Mouse (Mus musculus) neural tube, embryonic 15.5 days (tissue): ENCODE measurements at regions not wholly inside any gene's neighbourhood (a gene's known extent, or its start where the extent isn't known, plus 50 kb on each side); places are given as distances from the start of the nearest gene placed in this dataset.
"Not testable (repeated sequence)": the region's sequence is repeated elsewhere in the genome, so short reads cannot be mapped to it uniquely, and the experiment has no call there.

Source experiments
- ATAC-seq: fragments of 200-750 bp; cut with Nextera tagmentation; 2 replicates; pipeline ENCODE4 v1.8.0; 2017; ENCODE audit warnings: mild to moderate bottlenecking, moderate TSS enrichment, moderate library complexity; ENCODE audit not compliant: low FRiP score
- H3K27ac ChIP-seq: fragments of 300-500 bp; sonication (generic); replicated peaks from 2 replicates; pipeline ENCODE4 v1.5.1; 2015; ENCODE audit warnings: mild to moderate bottlenecking, inconsistent platforms
- H3K27me3 ChIP-seq: fragments of 300-500 bp; sonication (generic); replicated peaks from 2 replicates; pipeline ENCODE4 v1.6.1; 2015; ENCODE audit warnings: inconsistent platforms
- H3K36me3 ChIP-seq: fragments of 300-500 bp; sonication (generic); 2 replicates; pipeline ENCODE4 v1.6.1; 2015; ENCODE audit warnings: inconsistent platforms
- H3K4me1 ChIP-seq: fragments of 300-500 bp; sonication (generic); 2 replicates; pipeline ENCODE4 v1.6.1; 2015; ENCODE audit warnings: inconsistent platforms
- H3K4me2 ChIP-seq: fragments of 300-500 bp; sonication (generic); 2 replicates; pipeline ENCODE4 v1.6.1; 2015; ENCODE audit warnings: inconsistent platforms, mild to moderate bottlenecking, moderate library complexity
- H3K4me3 ChIP-seq: fragments of 300-500 bp; sonication (generic); replicated peaks from 2 replicates; pipeline ENCODE4 v1.5.1; 2015; ENCODE audit warnings: mild to moderate bottlenecking, inconsistent platforms
- H3K9ac ChIP-seq: fragments of 300-500 bp; sonication (generic); replicated peaks from 2 replicates; pipeline ENCODE4 v1.6.1; 2015; ENCODE audit warnings: mild to moderate bottlenecking, inconsistent platforms
- H3K9me3 ChIP-seq: fragments of 300-500 bp; sonication (generic); replicated peaks from 2 replicates; pipeline ENCODE4 v1.6.1; 2016; ENCODE audit warnings: inconsistent platforms
- WGBS: fragments of 180-500 bp; shearing (Covaris S2); methylation state at CpG from one replicate; pipeline ENCODE4 v1.1.7; 2015; ENCODE audit warnings: mixed read lengths; 5-methylcytosine and 5-hydroxymethylcytosine counted together

GRCm38 (mm10) chr4:22699561-22699960 is 211.4 kb upstream of the Pou3f2 start:
- Histone ChIP-seq H3K9me3 (0 out of 2 replicates have a peak, but pooled peaks cover 3% of the 10 kb centered on the region), H3K9ac (no peak overlapping the region), H3K36me3 (no peaks in the 10 kb centered on the region), H3K27ac (no peak overlapping the region), H3K4me2 (no peak overlapping the region), H3K4me3 (no peak overlapping the region), H3K27me3 (no peaks in the 10 kb centered on the region), H3K4me1 (no peaks in the 10 kb centered on the region)
- 94% methylated on average over 12 of the region's 12 CpGs for WGBS
- ATAC-seq: no peak

GRCm38 (mm10) chr4:22667733-22668381 is 179.7 kb upstream of the Pou3f2 start:
- 4% methylated on average over 7 of the region's 7 CpGs for WGBS
- H3K4me2 ChIP-seq: peak overlapping the region; percentile 40
- ATAC-seq: peak; percentile 47; the same call in 1 of the 2 replicates
- no peaks in the 10 kb centered on the region for H3K9me3 ChIP-seq
- H3K4me1 ChIP-seq: peaks cover 4% of the 10 kb centered on the region; the same call in 1 of the 2 replicates
- H3K36me3 ChIP-seq: no peaks in the 10 kb centered on the region
- no peak overlapping the region for H3K4me3 ChIP-seq
- H3K27me3 ChIP-seq: no peaks in the 10 kb centered on the region
- H3K9ac ChIP-seq: no peak overlapping the region
- H3K27ac ChIP-seq: no peak overlapping the region

GRCm38 (mm10) chr4:22645616-22646015 is 157.4 kb upstream of the Pou3f2 start:
- H3K27ac ChIP-seq: no peak overlapping the region
- H3K9me3 ChIP-seq: 0 out of 2 replicates have a peak, but pooled peaks cover 3% of the 10 kb centered on the region
- 53% methylated on average over 3 of the region's 3 CpGs for WGBS
- no peaks in the 10 kb centered on the region for H3K36me3 ChIP-seq
- H3K9ac ChIP-seq: no peak overlapping the region
- no peak overlapping the region for H3K4me3 ChIP-seq
- ATAC-seq: no peak
- no peaks in the 10 kb centered on the region for H3K27me3 ChIP-seq
- no peaks in the 10 kb centered on the region for H3K4me1 ChIP-seq
- H3K4me2 ChIP-seq: no peak overlapping the region

GRCm38 (mm10) chr4:22608922-22609321 is 120.8 kb upstream of the Pou3f2 start:
- 51% methylated on average over 2 of the region's 2 CpGs for WGBS
- peak; percentile 28; the same call in 1 of the 2 replicates for ATAC-seq
- Histone ChIP-seq H3K9me3 (no peaks in the 10 kb centered on the region), H3K27ac (no peak overlapping the region), H3K27me3 (no peaks in the 10 kb centered on the region), H3K9ac (no peak overlapping the region), H3K4me1 (no peaks in the 10 kb centered on the region), H3K4me3 (no peak overlapping the region), H3K36me3 (no peaks in the 10 kb centered on the region), H3K4me2 (no peak overlapping the region)

- ATAC-seq, H3K4me3 ChIP-seq, H3K36me3 ChIP-seq, H3K27ac ChIP-seq, H3K4me2 ChIP-seq, H3K4me1 ChIP-seq, H3K9ac ChIP-seq, H3K9me3 ChIP-seq, H3K27me3 ChIP-seq: not testable (repeated sequence)
These were observed 114.0 kb upstream of the Pou3f2 start for GRCm38 (mm10) chr4:22602164-22602563.

GRCm38 (mm10) chr4:22587162-22587561 is 99.0 kb upstream of the Pou3f2 start:
- ATAC-seq: no peak
- no peak overlapping the region for H3K4me2 ChIP-seq
- H3K27me3 ChIP-seq: no peaks in the 10 kb centered on the region
- H3K4me3 ChIP-seq: no peak overlapping the region
- no peaks in the 10 kb centered on the region for H3K9me3 ChIP-seq
- no peaks in the 10 kb centered on the region for H3K4me1 ChIP-seq
- H3K9ac ChIP-seq: no peak overlapping the region
- H3K27ac ChIP-seq: no peak overlapping the region
- H3K36me3 ChIP-seq: no peaks in the 10 kb centered on the region

GRCm38 (mm10) chr4:22565959-22566358 is 77.8 kb upstream of the Pou3f2 start:
- no peak overlapping the region for H3K27ac ChIP-seq
- no peaks in the 10 kb centered on the region for H3K36me3 ChIP-seq
- no peaks in the 10 kb centered on the region for H3K9me3 ChIP-seq
- WGBS: 35% methylated on average over 2 of the region's 2 CpGs
- peak; percentile 72 for ATAC-seq
- H3K4me2 ChIP-seq: no peak overlapping the region
- no peak overlapping the region for H3K4me3 ChIP-seq
- H3K9ac ChIP-seq: no peak overlapping the region
- H3K27me3 ChIP-seq: no peaks in the 10 kb centered on the region
- peaks cover 3% of the 10 kb centered on the region; the same call in 1 of the 2 replicates for H3K4me1 ChIP-seq

- peak; percentile 70 for ATAC-seq
- no peak overlapping the region for H3K9ac ChIP-seq
These were observed 76.4 kb upstream of the Pou3f2 start for GRCm38 (mm10) chr4:22564532-22564931.

More at GRCm38 (mm10) chr4:22564532-22564931, 76.4 kb upstream of the Pou3f2 start:
- Histone ChIP-seq H3K27me3 (no peaks in the 10 kb centered on the region), H3K9me3 (no peaks in the 10 kb centered on the region), H3K36me3 (no peaks in the 10 kb centered on the region), H3K4me2 (no peak overlapping the region), H3K4me1 (peaks cover 3% of the 10 kb centered on the region; the same call in 1 of the 2 replicates), H3K4me3 (no peak overlapping the region), H3K27ac (peak overlapping the region; percentile 25; the same call in 1 of the 2 replicates)
- WGBS: 21% methylated on average over 10 of the region's 10 CpGs
